Mouse (Mus musculus): ENCODE results near the gene Sbk2. TPM values are rescaled to one million over a fixed set of nuclear protein-coding genes. Genes with fewer than 3 reads are reported as not detected.

The Sbk2 gene
- total and polyA plus RNA-seq, 3 experiments = 0.10 to 0.30 TPM; not detected in 1

- Histone ChIP-seq H3K9ac (ENCODE audit: insufficient read depth, low read depth) (no peak overlapping the region), H3K36me3 (replicated peaks in 1 of 2; ENCODE audit: control insufficient read depth in 1 of 2, insufficient read depth in 1 of 2, low read length in 1 of 2) (peaks cover 0 to 11% of the 10 kb centered on the region in 2 experiments), H3K27ac (ENCODE audit: insufficient read depth, low read depth) (no peak overlapping the region), H3K4me1 (ENCODE audit: control insufficient read depth in 1 of 2, insufficient read depth in 2 of 2) (no peaks in the 10 kb centered on the region), H3K9me3 (replicated peaks; ENCODE audit: low read length) (peaks cover 3% of the 10 kb centered on the region), H3K79me2 (replicated peaks; ENCODE audit: control insufficient read depth, extremely low read depth, insufficient read depth, poor library complexity, severe bottlenecking) (no peaks in the 10 kb centered on the region), H3K4me2 (ENCODE audit: insufficient read depth, low read depth, poor library complexity, severe bottlenecking) (no peak overlapping the region), H3K27me3 (replicated peaks) (no peaks in the 10 kb centered on the region), H3K4me3 (replicated peaks in 1 of 3; ENCODE audit: low read depth in 2 of 3, low read length in 2 of 3, poor library complexity in 1 of 3) (no peak overlapping the region)
- in situ Hi-C loops (cut with MboI; ENCODE audit: low pct_ligation_motif_present, low pct_unique_long_range_greater_than_20kb, low sequenced_read_pairs) = no loop called here
- dilution Hi-C loops (cut with MboI; ENCODE audit: extremely low pct_ligation_motif_present, extremely low pct_unique_long_range_greater_than_20kb, low sequenced_read_pairs) = no loop called here
- peak in 1 of 2 experiments; percentile 59; a peak in 2 of 4 replicates for TF ChIP-seq CTCF (conservative IDR thresholded peaks at IDR 0.05 in 1 of 2, IDR thresholded peaks at IDR 0.05 in 1 of 2; ENCODE audit: low read depth in 2 of 2, low read length in 2 of 2)
- TF ChIP-seq USF2 (conservative IDR thresholded peaks at IDR 0.05; ENCODE audit: low read depth, low read length) = no peak
- TF ChIP-seq SMC3 (IDR thresholded peaks at IDR 0.05; ENCODE audit: low read depth, low read length) = peak; percentile 45
- TF ChIP-seq RAD21 (IDR thresholded peaks at IDR 0.05; ENCODE audit: low read depth, low read length) = peak; percentile 36
- peak; percentile 27 for DNase-seq (ENCODE audit: extremely low read depth)
Observed at GRCm38 (mm10) chr7:4901171-4901570, 63.0 kb downstream of the Sbk2 start.

- Histone ChIP-seq H3K9ac (ENCODE audit: insufficient read depth, low read depth) (no peak overlapping the region), H3K9me3 (replicated peaks; ENCODE audit: low read length) (peaks cover 3% of the 10 kb centered on the region), H3K4me1 (ENCODE audit: control insufficient read depth in 1 of 2, insufficient read depth in 2 of 2) (no peaks in the 10 kb centered on the region), H3K27ac (ENCODE audit: insufficient read depth, low read depth) (no peak overlapping the region), H3K27me3 (replicated peaks) (no peaks in the 10 kb centered on the region), H3K4me2 (ENCODE audit: insufficient read depth, low read depth, poor library complexity, severe bottlenecking) (no peak overlapping the region), H3K36me3 (replicated peaks in 1 of 2; ENCODE audit: control insufficient read depth in 1 of 2, insufficient read depth in 1 of 2, low read length in 1 of 2) (peaks cover 0 to 18% of the 10 kb centered on the region in 2 experiments), H3K4me3 (replicated peaks in 1 of 3; ENCODE audit: low read depth in 2 of 3, low read length in 2 of 3, poor library complexity in 1 of 3) (no peak overlapping the region), H3K79me2 (replicated peaks; ENCODE audit: control insufficient read depth, extremely low read depth, insufficient read depth, poor library complexity, severe bottlenecking) (no peaks in the 10 kb centered on the region)
- dilution Hi-C loops (cut with MboI; ENCODE audit: extremely low pct_ligation_motif_present, extremely low pct_unique_long_range_greater_than_20kb, low sequenced_read_pairs) (no loop called here), in situ Hi-C loops (cut with MboI; ENCODE audit: low pct_ligation_motif_present, low pct_unique_long_range_greater_than_20kb, low sequenced_read_pairs) (no loop called here)
- no peak for DNase-seq (ENCODE audit: extremely low read depth)
- TF ChIP-seq BHLHE40 (IDR thresholded peaks at IDR 0.05; ENCODE audit: low read depth, low read length) (no peak), HCFC1 (IDR thresholded peaks at IDR 0.05; ENCODE audit: low read depth, low read length) (no peak), TBP (conservative IDR thresholded peaks at IDR 0.05; ENCODE audit: low read depth, low read length) (no peak), PAX5 (IDR thresholded peaks at IDR 0.05; ENCODE audit: low read length) (no peak), ZNF384 (IDR thresholded peaks at IDR 0.05; ENCODE audit: low read depth, low read length) (no peak), JUND (conservative IDR thresholded peaks at IDR 0.05; ENCODE audit: low read depth, low read length) (no peak), ELF1 (IDR thresholded peaks at IDR 0.05; ENCODE audit: low read depth, low read length) (no peak)
Observed at GRCm38 (mm10) chr7:4900523-4900851, 63.7 kb downstream of the Sbk2 start.

- DNase-seq (ENCODE audit: extremely low read depth) = no peak
- Histone ChIP-seq H3K79me2 (replicated peaks; ENCODE audit: control insufficient read depth, extremely low read depth, insufficient read depth, poor library complexity, severe bottlenecking) (no peaks in the 10 kb centered on the region), H3K4me3 (replicated peaks in 1 of 3; ENCODE audit: low read depth in 2 of 3, low read length in 2 of 3, poor library complexity in 1 of 3) (no peak overlapping the region), H3K27ac (ENCODE audit: insufficient read depth, low read depth) (no peak overlapping the region), H3K9me3 (replicated peaks; ENCODE audit: low read length) (peaks cover 3% of the 10 kb centered on the region), H3K36me3 (replicated peaks in 1 of 2; ENCODE audit: control insufficient read depth in 1 of 2, insufficient read depth in 1 of 2, low read length in 1 of 2) (peaks cover 0 to 22% of the 10 kb centered on the region in 2 experiments), H3K4me2 (ENCODE audit: insufficient read depth, low read depth, poor library complexity, severe bottlenecking) (no peak overlapping the region), H3K9ac (ENCODE audit: insufficient read depth, low read depth) (no peak overlapping the region), H3K4me1 (ENCODE audit: control insufficient read depth in 1 of 2, insufficient read depth in 2 of 2) (no peaks in the 10 kb centered on the region), H3K27me3 (replicated peaks) (no peaks in the 10 kb centered on the region)
- dilution Hi-C loops (cut with MboI; ENCODE audit: extremely low pct_ligation_motif_present, extremely low pct_unique_long_range_greater_than_20kb, low sequenced_read_pairs) = no loop called here
- TF ChIP-seq SMC3 (IDR thresholded peaks at IDR 0.05; ENCODE audit: low read depth, low read length) = no peak
- TF ChIP-seq CHD1 (IDR thresholded peaks at IDR 0.05; ENCODE audit: low read depth, low read length) = no peak
- no peak for TF ChIP-seq CHD2 (IDR thresholded peaks at IDR 0.05; ENCODE audit: low read length)
- TF ChIP-seq UBTF (IDR thresholded peaks at IDR 0.05; ENCODE audit: low read depth, low read length) = no peak
- in situ Hi-C loops (cut with MboI; ENCODE audit: low pct_ligation_motif_present, low pct_unique_long_range_greater_than_20kb, low sequenced_read_pairs) = no loop called here
Observed at GRCm38 (mm10) chr7:4899649-4900522, 64.3 kb downstream of the Sbk2 start.
